Mouse (Mus musculus) splenic B cell, adult 2 months (primary cell): ENCODE measurements around the gene Lias.

Source experiments
- DNase-seq: peaks from one replicate; pipeline ENCODE4 v3.0.0-alpha.2; 2011; ENCODE audit warnings: low read depth, low spot score
- H3K27me3 ChIP-seq: 2 replicates; pipeline ENCODE4 v1.6.1; 2012; ENCODE audit warnings: mild to moderate bottlenecking, low read length, moderate library complexity, mixed read lengths; ENCODE audit not compliant: control insufficient read depth, poor library complexity, insufficient read depth, severe bottlenecking
- H3K36me3 ChIP-seq: 2 replicates; pipeline ENCODE4 v1.6.1; 2012; ENCODE audit warnings: mild to moderate bottlenecking, low read length, moderate library complexity, mixed read lengths; ENCODE audit not compliant: control insufficient read depth, poor library complexity, insufficient read depth, severe bottlenecking

Gene Lias

GRCm38 (mm10) chr5:65438041-65438440 is 46.7 kb downstream of the Lias start:
- no peaks in the 10 kb centered on the region for H3K36me3 ChIP-seq
- no peaks in the 10 kb centered on the region for H3K27me3 ChIP-seq
- DNase-seq: no peak

GRCm38 (mm10) chr5:65444981-65445380 is 53.7 kb downstream of the Lias start:
- H3K27me3 ChIP-seq: no peaks in the 10 kb centered on the region
- peaks cover 9% of the 10 kb centered on the region for H3K36me3 ChIP-seq
- DNase-seq: no peak

DNA sequence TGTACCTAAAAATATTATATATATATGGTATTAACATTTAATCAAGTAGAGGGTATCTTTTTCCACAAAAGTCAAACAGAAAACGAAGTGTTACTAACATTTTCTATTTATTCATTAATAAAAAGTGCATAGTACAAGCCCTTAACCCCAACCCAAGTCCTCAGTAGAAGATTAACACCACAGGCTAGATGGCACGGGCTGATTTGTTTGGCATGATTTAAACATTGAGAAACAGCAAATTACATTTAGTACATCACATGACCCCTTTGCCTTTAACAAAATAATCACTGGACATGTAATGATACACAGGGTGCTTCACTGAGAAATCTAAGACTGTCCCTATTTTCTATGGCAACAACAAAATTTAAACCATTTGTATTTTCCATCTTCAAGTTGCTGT is 55.5 kb downstream of the Lias start:
- peaks cover 9% of the 10 kb centered on the region for H3K36me3 ChIP-seq
- H3K27me3 ChIP-seq: no peaks in the 10 kb centered on the region
- DNase-seq: no peak

DNA sequence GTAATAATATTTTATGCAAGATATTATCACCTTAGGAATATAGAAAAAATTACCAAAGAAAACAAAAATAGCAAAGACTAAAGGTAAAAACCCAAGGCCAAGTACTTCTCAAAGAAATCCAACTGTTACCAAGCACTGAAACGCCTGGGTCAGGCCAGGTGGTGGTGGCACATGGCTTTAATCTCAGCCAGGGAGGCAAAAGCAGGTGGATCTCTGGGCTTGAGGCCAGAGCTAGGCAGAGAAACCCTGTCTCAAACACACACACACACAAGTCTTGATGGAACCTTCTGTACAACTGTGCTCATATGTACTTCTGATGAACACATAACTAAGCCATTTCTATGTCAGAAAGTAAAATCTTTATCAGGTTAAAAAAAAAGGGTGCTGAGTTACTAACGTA is 56.5 kb downstream of the Lias start:
- no peaks in the 10 kb centered on the region for H3K27me3 ChIP-seq
- DNase-seq: no peak
- peaks cover 12% of the 10 kb centered on the region for H3K36me3 ChIP-seq

DNA sequence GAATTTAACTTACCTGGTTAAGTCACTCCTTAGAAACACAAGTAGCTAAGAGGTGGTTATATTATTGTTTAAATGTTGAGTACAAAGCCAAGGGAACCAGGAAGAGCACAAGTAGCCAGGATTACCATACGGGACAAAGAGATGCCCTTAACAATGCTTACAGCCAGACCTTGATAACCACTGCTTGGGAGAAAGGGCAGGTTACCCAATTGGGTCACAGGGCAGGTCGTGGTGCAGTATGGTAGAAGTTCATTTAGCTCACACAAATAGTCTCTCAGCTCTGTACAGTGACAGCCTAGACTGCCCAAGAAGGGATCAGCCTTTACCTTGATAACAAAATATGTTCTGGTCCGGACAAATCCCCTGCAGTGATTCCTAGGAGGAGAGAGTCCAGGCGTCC is 57.6 kb downstream of the Lias start:
- DNase-seq: no peak
- Histone ChIP-seq H3K27me3 (no peaks in the 10 kb centered on the region), H3K36me3 (peaks cover 15% of the 10 kb centered on the region)

- no peak for DNase-seq
- Histone ChIP-seq H3K36me3 (peaks cover 16% of the 10 kb centered on the region), H3K27me3 (no peaks in the 10 kb centered on the region)
Observed at GRCm38 (mm10) chr5:65454771-65455170, 63.5 kb downstream of the Lias start.

GRCm38 (mm10) chr5:65457086-65457827 is 66.0 kb downstream of the Lias start:
- no peaks in the 10 kb centered on the region for H3K27me3 ChIP-seq
- no peak for DNase-seq

GRCm38 (mm10) chr5:65457846-65458245 is 66.5 kb downstream of the Lias start:
- H3K36me3 ChIP-seq: peaks cover 15% of the 10 kb centered on the region
- DNase-seq: no peak
- H3K27me3 ChIP-seq: no peaks in the 10 kb centered on the region

More at GRCm38 (mm10) chr5:65457086-65457827, 66.0 kb downstream of the Lias start:
- peaks cover 16% of the 10 kb centered on the region for H3K36me3 ChIP-seq

DNA sequence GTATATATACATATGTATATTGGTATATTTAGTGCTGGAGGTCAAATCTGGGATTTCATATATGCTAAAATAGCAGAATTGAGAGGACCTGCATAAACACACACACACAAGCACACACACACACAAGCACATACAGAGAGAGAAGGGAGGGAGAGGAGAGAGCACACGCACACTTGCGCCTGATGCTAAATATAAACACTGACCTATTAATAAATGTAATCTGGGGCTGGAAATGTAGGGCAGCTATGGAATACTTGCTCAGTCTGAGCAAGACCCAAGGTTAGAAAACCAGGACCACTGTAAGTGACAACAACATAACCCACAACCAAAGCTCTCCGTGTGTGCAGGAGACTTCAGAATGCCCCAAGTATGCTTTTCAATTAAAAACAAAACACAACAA is 68.2 kb downstream of the Lias start:
- Histone ChIP-seq H3K36me3 (peaks cover 20% of the 10 kb centered on the region), H3K27me3 (no peaks in the 10 kb centered on the region)
- no peak for DNase-seq
